Mouse (Mus musculus): ENCODE data around the gene Gpr35. TPM values are rescaled to one million over a fixed set of nuclear protein-coding genes. Genes with fewer than 3 reads are reported as not detected.
"Not testable (repeated sequence)": the region's sequence is repeated elsewhere in the genome, so short reads cannot be mapped to it uniquely, and the experiment has no call there.

Gpr35 gene
- total RNA-seq, 2 experiments from 2014 or later = 0.36 to 0.75 TPM

- intact Hi-C loops (cut with DNase I) = no loop called here
- no peak for DNase-seq (ENCODE audit: low spot score)
Measured at GRCm38 (mm10) chr1:92921496-92921895, 29.2 kb upstream of the Gpr35 start.

GRCm38 (mm10) chr1:92930171-92930706, 20.4 kb upstream of the Gpr35 start:
- intact Hi-C loops (cut with DNase I) = loop anchor here (10.0 kb wide), 1 partner anchor 415 kb away; the partner anchor contains the start of genes Pask and Ppp1r7
- DNase-seq (ENCODE audit: low spot score) = no peak

- intact Hi-C loops (cut with DNase I) = loop anchor here (2.0 to 10.0 kb wide), 2 partner anchors 23 to 411 kb away; partner anchors contain the start of genes Pask, Ppp1r7 and Rnpepl1
- DNase-seq (ENCODE audit: low spot score) = no peak
Measured at GRCm38 (mm10) chr1:92933611-92934010, 17.1 kb upstream of the Gpr35 start.

- peak; percentile 91 for DNase-seq (ENCODE audit: low spot score)
- intact Hi-C loops (cut with DNase I) = loop anchor here (10.0 kb wide), 1 partner anchor 410 kb away; the partner anchor contains the start of genes Pask and Ppp1r7
Measured at GRCm38 (mm10) chr1:92934182-92934827, 16.4 kb upstream of the Gpr35 start, which contains the start of gene Capn10. TSS of gene Capn10 (plus strand) at chr1:92934376.

- DNase-seq (ENCODE audit: low spot score) = no peak
Measured at GRCm38 (mm10) chr1:92935054-92935962, 15.4 kb upstream of the Gpr35 start.

GRCm38 (mm10) chr1:92935977-92936376, 14.7 kb upstream of the Gpr35 start:
- intact Hi-C loops (cut with DNase I) = loop anchor here (10.0 kb wide), 1 partner anchor 409 kb away; the partner anchor contains the start of genes Pask and Ppp1r7
- DNase-seq (ENCODE audit: low spot score) = no peak

More at GRCm38 (mm10) chr1:92935054-92935962, 15.4 kb upstream of the Gpr35 start:
- intact Hi-C loops (cut with DNase I) = loop anchor here (10.0 kb wide), 1 partner anchor 409 kb away; the partner anchor contains the start of genes Pask and Ppp1r7

- DNase-seq (ENCODE audit: low spot score) = no peak
- intact Hi-C loops (cut with DNase I) = loop anchor here (10.0 kb wide), 1 partner anchor 408 kb away; the partner anchor contains the start of genes Pask and Ppp1r7
Measured at GRCm38 (mm10) chr1:92936467-92936866, 14.2 kb upstream of the Gpr35 start.

- no peak for DNase-seq (ENCODE audit: low spot score)
- intact Hi-C loops (cut with DNase I) = loop anchor here (10.0 kb wide), 1 partner anchor 407 kb away; the partner anchor contains the start of genes Pask and Ppp1r7
Measured at GRCm38 (mm10) chr1:92937797-92938196, 12.9 kb upstream of the Gpr35 start.

GRCm38 (mm10) chr1:92939746-92940145, 10.9 kb upstream of the Gpr35 start:
- intact Hi-C loops (cut with DNase I) = loop anchor here (10.0 kb wide), 1 partner anchor 405 kb away; the partner anchor contains the start of genes Pask and Ppp1r7
- DNase-seq (ENCODE audit: low spot score) = no peak

- no peak for DNase-seq (ENCODE audit: low spot score)
Measured at GRCm38 (mm10) chr1:92943219-92943989, 7.3 kb upstream of the Gpr35 start.

GRCm38 (mm10) chr1:92947966-92948365, 2.7 kb upstream of the Gpr35 start:
- intact Hi-C loops (cut with DNase I) = no loop called here
- DNase-seq (ENCODE audit: low spot score) = no peak

More at GRCm38 (mm10) chr1:92943219-92943989, 7.3 kb upstream of the Gpr35 start:
- intact Hi-C loops (cut with DNase I) = no loop called here

GRCm38 (mm10) chr1:92949426-92949825, 1.2 kb upstream of the Gpr35 start:
- intact Hi-C loops (cut with DNase I) = no loop called here
- no peak for DNase-seq (ENCODE audit: low spot score)

- no peak for DNase-seq (ENCODE audit: low spot score)
- intact Hi-C loops (cut with DNase I) = no loop called here
Measured at GRCm38 (mm10) chr1:92953641-92954040, 3.0 kb downstream of the Gpr35 start.

GRCm38 (mm10) chr1:92956571-92957335, 6.1 kb downstream of the Gpr35 start:
- intact Hi-C loops (cut with DNase I) = loop anchor here (5.0 kb wide), 1 partner anchor 126 kb away; no protein-coding TSS in a partner anchor
- peak; percentile 40 for DNase-seq (ENCODE audit: low spot score)

GRCm38 (mm10) chr1:92958999-92959398, 8.3 kb downstream of the Gpr35 start:
- DNase-seq (ENCODE audit: low spot score) = no peak
- intact Hi-C loops (cut with DNase I) = loop anchor here (2.0 to 5.0 kb wide), 3 partner anchors 22 to 123 kb away; no protein-coding TSS in a partner anchor

GRCm38 (mm10) chr1:92970791-92971190, 20.1 kb downstream of the Gpr35 start:
- DNase-seq (ENCODE audit: low spot score); intact Hi-C loops (cut with DNase I): not testable (repeated sequence)

GRCm38 (mm10) chr1:92971879-92972795, 21.5 kb downstream of the Gpr35 start:
- no peak for DNase-seq (ENCODE audit: low spot score)
- intact Hi-C loops (cut with DNase I) = no loop called here
